Mouse (Mus musculus) cerebellum, postnatal 36 days (tissue): ENCODE data around the gene Cd101.

Experiments
- DNase-seq, 2 experiments: peaks; one replicate each; pipeline ENCODE4 v3.0.0; 2021 to 2022; ENCODE audit warnings: mixed read lengths in 2 of 2

Gene Cd101

GRCm38 (mm10) chr3:100998904-100999340 lies 30.4 kb downstream of the Cd101 start:
- peak; percentile 52 to 59 for DNase-seq

- DNase-seq: no peak
Observed at GRCm38 (mm10) chr3:100997785-100998570, 31.4 kb downstream of the Cd101 start.

- DNase-seq: no peak
Observed at GRCm38 (mm10) chr3:100994252-100994651, 35.1 kb downstream of the Cd101 start.

- DNase-seq: no peak
Observed at GRCm38 (mm10) chr3:100993718-100994117, 35.6 kb downstream of the Cd101 start.

- DNase-seq: no peak
Observed at GRCm38 (mm10) chr3:100993158-100993557, 36.2 kb downstream of the Cd101 start.

- DNase-seq: no peak
Observed at GRCm38 (mm10) chr3:100990231-100990630, 39.1 kb downstream of the Cd101 start.

GRCm38 (mm10) chr3:100989417-100989816 lies 39.9 kb downstream of the Cd101 start:
- DNase-seq: no peak

- DNase-seq: no peak
Observed at GRCm38 (mm10) chr3:100979290-100979689, 50.1 kb downstream of the Cd101 start.

GRCm38 (mm10) chr3:100973906-100974305 lies 55.5 kb downstream of the Cd101 start:
- peak in 1 of 2 experiments; percentile 16 for DNase-seq

GRCm38 (mm10) chr3:100969176-100969917 lies 60.0 kb downstream of the Cd101 start, which contains the start of gene Ttf2:
Ttf2 (minus strand) TSS chr3:100969663.
- peak; percentile 87 to 91 for DNase-seq

- DNase-seq: peak; percentile 24 to 51
Observed at GRCm38 (mm10) chr3:100963849-100964542, 65.4 kb downstream of the Cd101 start.

- no peak for DNase-seq
Observed at GRCm38 (mm10) chr3:100961501-100961900, 67.9 kb downstream of the Cd101 start.

GRCm38 (mm10) chr3:100961007-100961406 lies 68.3 kb downstream of the Cd101 start:
- no peak for DNase-seq

GRCm38 (mm10) chr3:100954616-100955015 lies 74.7 kb downstream of the Cd101 start:
- no peak for DNase-seq

GRCm38 (mm10) chr3:100951531-100951930 lies 77.8 kb downstream of the Cd101 start:
- no peak for DNase-seq

- DNase-seq: no peak
Observed at GRCm38 (mm10) chr3:100947286-100947685, 82.1 kb downstream of the Cd101 start.
